Mouse (Mus musculus): ENCODE measurements at regions not wholly inside any gene's neighbourhood (a gene's known extent, or its start where the extent isn't known, plus 50 kb on each side); places are given as distances from the start of the nearest gene placed in this dataset.

DNA sequence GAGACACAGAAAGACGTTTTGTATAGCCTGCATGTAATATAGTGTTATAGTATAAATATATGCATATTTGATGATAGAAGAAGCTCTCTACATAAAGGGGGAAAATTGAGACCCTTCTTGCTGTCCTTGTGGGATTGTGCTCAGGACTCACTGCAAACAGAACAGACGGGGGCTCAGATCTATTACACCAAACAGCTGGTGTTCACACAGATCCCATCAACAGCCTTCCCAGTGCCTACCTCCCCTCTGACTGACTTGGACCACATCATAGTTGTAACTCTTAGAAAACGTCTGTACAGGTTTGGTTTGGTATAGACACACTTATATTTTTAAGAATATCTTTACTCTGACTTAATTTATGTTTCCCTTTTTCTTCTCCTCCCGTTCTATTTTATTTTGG is 83.1 kb upstream of the Foxq1 start:
- H3K4me2 ChIP-seq (ENCODE audit: low read depth, low read length): no peak overlapping the region
- H3K4me3 ChIP-seq (ENCODE audit: low read length): no peak overlapping the region
- 60% methylated on average over 4 of the region's 4 CpGs for WGBS
- ATAC-seq (no peak; the same call in 1 of the 2 replicates), DNase-seq (ENCODE audit: low spot score) (no peak)
- H3K27ac ChIP-seq: no peak overlapping the region
- no peaks in the 10 kb centered on the region for H3K9me3 ChIP-seq (ENCODE audit: low read length)
- H3K4me1 ChIP-seq (ENCODE audit: insufficient read depth, low read length): no peaks in the 10 kb centered on the region
- no peaks in the 10 kb centered on the region for H3K36me3 ChIP-seq (ENCODE audit: insufficient read depth, low read length)
- TF ChIP-seq CTCF (IDR thresholded peaks at IDR 0.05; ENCODE audit: low read depth): no peak
- no peaks in the 10 kb centered on the region for H3K27me3 ChIP-seq (ENCODE audit: insufficient read depth, low read length)
- H3K9ac ChIP-seq (replicated peaks; ENCODE audit: low read length): no peak overlapping the region

DNA sequence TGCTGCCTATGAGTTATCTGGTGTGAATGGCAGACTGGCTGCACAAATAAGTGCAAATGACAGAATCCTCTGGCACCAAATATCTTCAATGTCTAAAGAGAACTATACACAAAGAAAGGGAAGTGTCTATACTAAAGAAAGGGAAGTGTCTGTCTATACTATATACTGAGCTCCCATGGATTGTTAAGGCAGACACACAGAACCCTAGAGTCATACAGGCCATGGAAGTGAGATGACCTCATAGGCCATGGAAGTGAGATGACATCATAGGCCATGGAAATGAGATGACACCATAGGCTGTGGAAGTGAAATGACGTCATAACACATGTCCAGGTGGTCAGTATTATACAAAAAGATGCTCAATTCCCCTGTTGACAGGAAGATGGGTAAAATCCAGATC is 82.7 kb upstream of the Foxq1 start:
- H3K4me2 ChIP-seq (ENCODE audit: low read depth, low read length): no peak overlapping the region
- WGBS: 78% methylated on average over 1 of the region's 1 CpGs
- H3K9me3 ChIP-seq (ENCODE audit: low read length): no peaks in the 10 kb centered on the region
- no peak for DNase-seq (ENCODE audit: low spot score)
- no peak overlapping the region for H3K4me3 ChIP-seq (ENCODE audit: low read length)
- H3K9ac ChIP-seq (replicated peaks; ENCODE audit: low read length): no peak overlapping the region
- H3K36me3 ChIP-seq (ENCODE audit: insufficient read depth, low read length): no peaks in the 10 kb centered on the region
- H3K27me3 ChIP-seq (ENCODE audit: insufficient read depth, low read length): no peaks in the 10 kb centered on the region
- no peak for TF ChIP-seq CTCF (IDR thresholded peaks at IDR 0.05; ENCODE audit: low read depth)
- no peak overlapping the region for H3K27ac ChIP-seq
- no peaks in the 10 kb centered on the region for H3K4me1 ChIP-seq (ENCODE audit: insufficient read depth, low read length)
- ATAC-seq: no peak

DNA sequence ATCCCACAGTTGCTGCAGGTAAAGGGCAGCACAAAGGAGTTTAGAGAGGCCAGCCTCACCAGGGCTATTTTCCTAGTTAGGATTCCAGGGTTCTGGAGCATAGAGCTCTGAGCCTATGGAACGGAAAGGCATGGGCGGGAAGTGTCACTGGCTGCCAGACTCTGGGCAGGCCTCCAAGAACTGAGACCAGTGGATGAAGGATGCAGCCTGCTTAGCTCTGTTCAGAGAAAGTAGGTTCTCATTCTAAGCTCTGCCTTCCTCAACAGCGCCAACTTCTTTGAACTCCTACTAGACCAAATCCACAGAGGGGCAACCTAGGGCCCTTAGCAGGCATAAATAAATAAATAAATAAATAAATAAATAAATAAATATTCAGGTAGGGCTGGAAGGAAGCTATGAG is 80.1 kb upstream of the Foxq1 start:
- Histone ChIP-seq H3K36me3 (ENCODE audit: insufficient read depth, low read length) (no peaks in the 10 kb centered on the region), H3K4me2 (ENCODE audit: low read depth, low read length) (no peak overlapping the region), H3K9me3 (ENCODE audit: low read length) (no peaks in the 10 kb centered on the region), H3K4me1 (ENCODE audit: insufficient read depth, low read length) (no peaks in the 10 kb centered on the region), H3K27ac (no peak overlapping the region), H3K4me3 (ENCODE audit: low read length) (no peak overlapping the region), H3K9ac (replicated peaks; ENCODE audit: low read length) (no peak overlapping the region), H3K27me3 (ENCODE audit: insufficient read depth, low read length) (no peaks in the 10 kb centered on the region)
- ATAC-seq (peak; percentile 47; the same call in 1 of the 2 replicates), DNase-seq (ENCODE audit: low spot score) (peak; percentile 56)
- no peak for TF ChIP-seq CTCF (IDR thresholded peaks at IDR 0.05; ENCODE audit: low read depth)
- 56% methylated on average over 3 of the region's 3 CpGs for WGBS

DNA sequence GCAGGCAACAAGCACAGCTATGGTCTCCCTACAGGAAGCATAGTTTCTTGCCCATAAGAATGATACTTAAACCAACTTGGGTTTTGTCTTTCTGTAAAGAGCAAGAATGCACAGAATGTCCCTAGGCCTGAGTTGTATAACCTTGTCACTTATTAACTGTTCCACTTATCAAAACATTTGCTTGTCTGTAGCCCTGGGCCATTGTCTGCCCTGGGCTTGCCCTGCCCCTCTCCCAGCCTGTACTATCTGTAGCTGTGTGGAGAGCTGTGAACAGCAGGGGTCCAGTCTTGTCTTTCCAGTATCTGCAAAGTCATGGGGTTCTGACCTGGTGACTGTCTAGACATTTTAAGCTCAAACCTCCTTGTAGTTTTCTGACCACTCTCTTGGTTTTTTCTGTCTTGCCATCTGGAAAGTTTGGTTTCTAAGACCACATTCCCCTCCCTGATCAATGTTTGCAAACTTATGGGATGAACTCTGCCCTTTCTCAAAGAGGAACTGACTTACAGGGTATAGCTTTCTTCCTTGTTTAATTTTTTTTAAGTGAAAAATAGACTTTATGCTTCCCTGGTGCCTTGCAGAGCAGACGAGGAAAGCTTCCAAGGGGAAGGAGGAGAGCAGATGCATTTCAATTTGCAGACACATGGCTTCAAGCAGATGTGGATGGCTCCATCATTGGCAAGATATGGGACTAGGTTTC is 78.6 kb upstream of the Foxq1 start:
- ATAC-seq (no peak), DNase-seq (ENCODE audit: low spot score) (no peak)
- 52% methylated on average over 1 of the region's 1 CpGs for WGBS
- Histone ChIP-seq H3K9ac (replicated peaks; ENCODE audit: low read length) (no peak overlapping the region), H3K36me3 (ENCODE audit: insufficient read depth, low read length) (no peaks in the 10 kb centered on the region), H3K9me3 (ENCODE audit: low read length) (no peaks in the 10 kb centered on the region), H3K27ac (no peak overlapping the region), H3K4me2 (ENCODE audit: low read depth, low read length) (no peak overlapping the region), H3K4me3 (ENCODE audit: low read length) (no peak overlapping the region), H3K27me3 (ENCODE audit: insufficient read depth, low read length) (no peaks in the 10 kb centered on the region), H3K4me1 (ENCODE audit: insufficient read depth, low read length) (no peaks in the 10 kb centered on the region)
- no peak for TF ChIP-seq CTCF (IDR thresholded peaks at IDR 0.05; ENCODE audit: low read depth)

DNA sequence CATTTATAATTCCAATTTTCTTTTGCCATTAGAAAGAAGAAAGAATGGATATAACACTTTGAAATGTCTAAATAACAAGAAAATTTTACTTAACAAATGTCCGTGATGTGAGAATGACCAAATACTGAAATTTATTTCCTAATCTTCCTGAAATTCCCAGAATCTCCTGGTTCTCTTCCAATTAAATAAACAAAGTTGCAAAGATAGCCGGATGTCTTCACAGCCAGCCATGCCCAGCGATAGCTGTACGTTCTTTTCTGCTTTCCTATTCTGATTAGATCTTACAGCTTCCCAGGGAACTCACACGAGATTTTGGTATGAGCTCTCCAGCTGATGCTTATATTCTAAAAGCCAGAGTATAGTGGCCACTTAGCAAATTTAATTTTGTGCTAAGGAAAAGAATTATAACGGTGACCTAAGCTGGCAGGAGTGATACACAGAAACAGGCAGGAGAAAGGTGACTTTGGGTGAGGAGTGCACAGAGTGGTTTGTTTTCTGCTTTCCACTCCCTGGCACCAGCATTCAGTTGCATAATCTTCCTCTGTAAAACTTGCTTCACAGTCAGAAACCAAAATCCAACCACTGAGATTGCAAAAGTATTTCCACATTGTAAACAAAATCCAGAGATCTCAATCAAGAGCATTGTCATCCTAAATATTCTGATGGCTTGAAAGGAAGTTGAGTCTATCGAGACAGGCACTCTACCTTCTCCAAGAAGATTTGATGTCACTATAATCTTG is 74.7 kb upstream of the Foxq1 start:
- H3K4me3 ChIP-seq (ENCODE audit: low read length): no peak overlapping the region
- no peaks in the 10 kb centered on the region for H3K4me1 ChIP-seq (ENCODE audit: insufficient read depth, low read length)
- no peak for TF ChIP-seq CTCF (IDR thresholded peaks at IDR 0.05; ENCODE audit: low read depth)
- H3K27ac ChIP-seq: no peak overlapping the region
- H3K9ac ChIP-seq (replicated peaks; ENCODE audit: low read length): no peak overlapping the region
- H3K4me2 ChIP-seq (ENCODE audit: low read depth, low read length): no peak overlapping the region
- DNase-seq (ENCODE audit: low spot score) (no peak), ATAC-seq (no peak)
- H3K36me3 ChIP-seq (ENCODE audit: insufficient read depth, low read length): no peaks in the 10 kb centered on the region
- WGBS: 83% methylated on average over 7 of the region's 7 CpGs
- H3K9me3 ChIP-seq (ENCODE audit: low read length): no peaks in the 10 kb centered on the region
- H3K27me3 ChIP-seq (ENCODE audit: insufficient read depth, low read length): no peaks in the 10 kb centered on the region

DNA sequence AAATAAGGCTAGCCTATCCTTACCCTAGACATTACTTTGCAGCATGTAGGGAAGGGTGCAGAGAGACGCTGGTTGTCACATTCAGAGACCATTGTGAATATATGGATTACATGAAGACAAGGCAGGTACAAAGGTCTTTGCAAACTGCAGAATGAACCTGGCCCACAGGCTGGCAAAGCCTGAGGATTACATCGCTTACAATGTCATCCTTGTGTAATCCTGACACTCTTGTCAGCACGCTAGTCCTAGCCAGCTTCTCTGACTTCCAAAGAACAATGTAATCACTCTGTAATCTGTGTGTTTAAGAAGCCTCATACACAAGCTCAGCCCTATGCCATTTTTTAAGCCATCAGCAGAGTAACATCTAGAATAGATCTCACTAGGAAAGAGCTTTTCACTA is 69.6 kb upstream of the Foxq1 start:
- WGBS: 86% methylated on average over 3 of the region's 3 CpGs
- H3K4me1 ChIP-seq (ENCODE audit: insufficient read depth, low read length): no peaks in the 10 kb centered on the region
- no peaks in the 10 kb centered on the region for H3K9me3 ChIP-seq (ENCODE audit: low read length)
- H3K9ac ChIP-seq (replicated peaks; ENCODE audit: low read length): no peak overlapping the region
- ATAC-seq (no peak), DNase-seq (ENCODE audit: low spot score) (no peak)
- no peak overlapping the region for H3K4me2 ChIP-seq (ENCODE audit: low read depth, low read length)
- H3K36me3 ChIP-seq (ENCODE audit: insufficient read depth, low read length): no peaks in the 10 kb centered on the region
- H3K27ac ChIP-seq: no peak overlapping the region
- H3K4me3 ChIP-seq (ENCODE audit: low read length): no peak overlapping the region
- TF ChIP-seq CTCF (IDR thresholded peaks at IDR 0.05; ENCODE audit: low read depth): no peak
- no peaks in the 10 kb centered on the region for H3K27me3 ChIP-seq (ENCODE audit: insufficient read depth, low read length)

DNA sequence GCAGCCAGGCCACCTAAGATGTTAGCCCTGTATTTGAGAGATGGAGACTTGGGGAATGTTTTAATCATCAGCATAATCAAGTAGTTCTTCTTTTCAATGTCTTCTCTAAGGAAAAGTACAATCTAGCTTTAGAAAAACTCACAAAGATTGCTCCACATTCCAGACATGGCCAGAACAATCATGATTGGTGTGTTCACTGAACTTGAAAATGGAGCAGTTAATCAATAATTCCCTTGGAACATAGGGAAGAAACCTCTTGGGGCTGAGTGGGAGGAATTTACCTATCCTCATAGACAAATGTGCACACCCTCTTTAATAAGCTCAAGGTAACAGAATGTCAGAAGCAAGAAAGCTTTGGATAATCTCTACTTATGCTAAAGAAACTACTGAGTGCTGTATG is 67.7 kb upstream of the Foxq1 start:
- H3K36me3 ChIP-seq (ENCODE audit: insufficient read depth, low read length): no peaks in the 10 kb centered on the region
- H3K4me1 ChIP-seq (ENCODE audit: insufficient read depth, low read length): no peaks in the 10 kb centered on the region
- no peaks in the 10 kb centered on the region for H3K27me3 ChIP-seq (ENCODE audit: insufficient read depth, low read length)
- no peak overlapping the region for H3K4me2 ChIP-seq (ENCODE audit: low read depth, low read length)
- H3K9ac ChIP-seq (replicated peaks; ENCODE audit: low read length): no peak overlapping the region
- no peak overlapping the region for H3K4me3 ChIP-seq (ENCODE audit: low read length)
- TF ChIP-seq CTCF (IDR thresholded peaks at IDR 0.05; ENCODE audit: low read depth): no peak
- H3K27ac ChIP-seq: no peak overlapping the region
- DNase-seq (ENCODE audit: low spot score) (no peak), ATAC-seq (no peak)
- H3K9me3 ChIP-seq (ENCODE audit: low read length): no peaks in the 10 kb centered on the region
